Mouse (Mus musculus) hindbrain, embryonic 11.5 days (tissue): ENCODE results near the gene Chac1. TPM values are rescaled to one million over a fixed set of nuclear protein-coding genes. Genes with fewer than 3 reads are reported as not detected.

Source experiments
- ATAC-seq: fragments of 200-750 bp; cut with Nextera tagmentation; 2 replicates; pipeline ENCODE4 v1.8.0; 2017; ENCODE audit warnings: mild to moderate bottlenecking, moderate TSS enrichment, moderate library complexity; ENCODE audit not compliant: low FRiP score
- DNase-seq: peaks from one replicate; pipeline ENCODE4 v3.0.0-alpha.2; 2015; ENCODE audit warnings: low spot score
- H3K27ac ChIP-seq: fragments of 300-500 bp; sonication (generic); 2 replicates; pipeline ENCODE4 v1.5.1; 2014; ENCODE audit warnings: mild to moderate bottlenecking, low read depth, low read length
- H3K27me3 ChIP-seq: fragments of 300-500 bp; sonication (generic); 2 replicates; pipeline ENCODE4 v1.6.1; 2014; ENCODE audit warnings: mild to moderate bottlenecking, low read length, moderate library complexity, mixed read lengths; ENCODE audit not compliant: control insufficient read depth, insufficient read depth
- H3K36me3 ChIP-seq: fragments of 300-500 bp; sonication (generic); 2 replicates; pipeline ENCODE4 v1.6.1; 2014; ENCODE audit warnings: mild to moderate bottlenecking, low read length, moderate library complexity, mixed read lengths; ENCODE audit not compliant: control insufficient read depth, insufficient read depth
- H3K4me1 ChIP-seq: fragments of 300-500 bp; sonication (generic); replicated peaks from 2 replicates; pipeline ENCODE4 v1.6.1; 2014; ENCODE audit warnings: low read length, mixed read lengths; ENCODE audit not compliant: control insufficient read depth, insufficient read depth
- H3K4me2 ChIP-seq: fragments of 300-500 bp; sonication (generic); replicated peaks from 2 replicates; pipeline ENCODE4 v1.6.1; 2014; ENCODE audit warnings: mild to moderate bottlenecking, low read depth, low read length
- H3K4me3 ChIP-seq: fragments of 300-500 bp; sonication (generic); 2 replicates; pipeline ENCODE4 v1.5.1; 2014; ENCODE audit warnings: low read depth, low read length
- H3K9ac ChIP-seq: fragments of 300-500 bp; sonication (generic); 2 replicates; pipeline ENCODE4 v1.6.1; 2014; ENCODE audit warnings: low read depth, low read length
- H3K9me3 ChIP-seq: fragments of 300-500 bp; sonication (generic); 2 replicates; pipeline ENCODE4 v1.6.1; 2016; ENCODE audit warnings: low read length; ENCODE audit not compliant: control insufficient read depth
- WGBS: fragments of 180-500 bp; shearing (Covaris S2); extraction: QIAGEN DNeasy Blood & Tissue Kit; methylation state at CpG from one replicate; pipeline ENCODE4 v1.1.7; 2014; 5-methylcytosine and 5-hydroxymethylcytosine counted together
- polyA plus RNA-seq: library from polyadenylated mRNA; unstranded; fragments of >200 nt; fragmentation: Nextera tagmentation; extraction: Ambion mirVana; gene quantifications from 2 replicates; pipeline ENCODE4 v1.2.1, GENCODE M21; 2014

Gene Chac1
- polyA plus RNA-seq, 1 experiment from 2014 or later = 0.46 TPM

- no peak overlapping the region for H3K9ac ChIP-seq
- no peak for ATAC-seq
- no peak overlapping the region for H3K4me2 ChIP-seq
- H3K9me3 ChIP-seq = no peaks in the 10 kb centered on the region
- no peak overlapping the region for H3K27ac ChIP-seq
- no peak for DNase-seq
- H3K36me3 ChIP-seq = no peaks in the 10 kb centered on the region
- 71% methylated on average over 3 of the region's 3 CpGs for WGBS
- peaks cover 50% of the 10 kb centered on the region for H3K27me3 ChIP-seq
- H3K4me1 ChIP-seq = peaks cover 8% of the 10 kb centered on the region
- no peak overlapping the region for H3K4me3 ChIP-seq
These were observed 32.9 kb upstream of the Chac1 start for GRCm38 (mm10) chr2:119318043-119318710.

DNA sequence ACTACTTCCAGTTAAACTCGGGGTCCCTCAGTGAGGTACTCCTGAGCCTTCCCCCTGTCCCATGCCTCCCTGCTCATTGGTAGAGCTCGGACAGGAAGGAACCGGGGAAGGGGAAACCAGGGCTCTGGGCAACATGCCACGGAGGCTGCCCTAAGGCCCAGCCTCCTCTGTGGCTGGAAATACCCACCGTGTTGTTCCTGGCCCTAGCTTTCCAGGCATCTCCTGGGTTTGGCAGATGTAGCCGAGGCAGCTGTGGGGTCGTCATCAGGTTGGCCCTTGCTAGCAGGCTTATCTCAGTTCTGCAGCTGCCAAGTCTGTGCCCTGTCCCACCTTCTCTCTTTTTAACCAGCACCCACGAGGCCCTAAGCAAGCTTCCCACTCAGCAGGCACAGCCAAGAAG is 30.5 kb upstream of the Chac1 start:
- Histone ChIP-seq H3K27ac (no peak overlapping the region), H3K9ac (no peak overlapping the region), H3K4me2 (no peak overlapping the region), H3K4me3 (no peak overlapping the region), H3K36me3 (no peaks in the 10 kb centered on the region), H3K27me3 (peaks cover 70% of the 10 kb centered on the region), H3K9me3 (no peaks in the 10 kb centered on the region), H3K4me1 (peaks cover 8% of the 10 kb centered on the region)
- no peak for ATAC-seq
- no peak for DNase-seq
- WGBS = 69% methylated on average over 8 of the region's 8 CpGs

- no peaks in the 10 kb centered on the region for H3K36me3 ChIP-seq
- H3K4me3 ChIP-seq = peak overlapping the region; percentile 10
- no peaks in the 10 kb centered on the region for H3K9me3 ChIP-seq
- no peak overlapping the region for H3K9ac ChIP-seq
- H3K4me2 ChIP-seq = peak overlapping the region; percentile 35
- H3K27ac ChIP-seq = no peak overlapping the region; the same call in 1 of the 2 replicates
- ATAC-seq = peak; percentile 13; the same call in 1 of the 2 replicates
- peaks cover 84% of the 10 kb centered on the region for H3K27me3 ChIP-seq
- DNase-seq = peak; percentile 71
- H3K4me1 ChIP-seq = peaks cover 17% of the 10 kb centered on the region
- WGBS = 2% methylated on average over 44 of the region's 48 CpGs
These were observed 29.1 kb upstream of the Chac1 start for GRCm38 (mm10) chr2:119321771-119322586.

DNA sequence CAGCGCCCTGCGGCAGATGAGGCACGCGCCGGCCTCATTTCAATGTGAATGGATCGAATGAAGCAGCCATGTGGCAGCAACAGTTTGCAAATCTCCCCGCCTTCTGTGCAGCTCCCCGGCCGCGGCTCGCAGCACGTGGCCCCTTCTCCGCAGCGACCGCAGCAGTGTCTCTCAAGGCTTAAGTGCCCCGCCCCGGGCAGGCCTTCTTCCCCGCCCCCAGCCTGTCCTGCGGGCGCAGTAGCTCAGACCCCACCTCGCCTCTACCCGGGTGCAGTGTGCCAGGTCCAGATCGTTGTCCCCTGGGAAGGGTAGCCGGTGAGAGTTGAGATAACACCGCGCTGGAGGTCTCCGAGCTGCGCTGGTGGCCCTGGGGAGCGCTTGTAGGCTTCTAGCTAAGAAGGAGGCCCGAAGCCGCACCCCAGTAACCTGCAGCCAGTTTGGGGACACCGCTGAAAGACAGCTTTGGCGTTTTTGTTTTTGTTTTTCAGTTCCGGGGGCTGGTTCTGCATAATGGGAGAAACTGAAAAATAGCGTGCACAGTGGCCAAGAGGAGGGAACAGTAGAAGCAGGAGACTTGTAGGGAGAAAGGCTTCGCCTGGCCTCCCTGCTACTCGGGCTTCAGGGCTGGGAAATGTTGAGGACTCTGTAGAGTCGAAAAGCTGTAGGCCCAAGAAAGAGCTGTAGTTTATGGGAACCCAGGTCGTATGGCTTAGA is 28.3 kb upstream of the Chac1 start:
- Histone ChIP-seq H3K4me2 (peak overlapping the region; percentile 35), H3K27me3 (peaks cover 89% of the 10 kb centered on the region), H3K9me3 (no peaks in the 10 kb centered on the region), H3K4me3 (peak overlapping the region; percentile 10), H3K36me3 (no peaks in the 10 kb centered on the region), H3K27ac (no peak overlapping the region), H3K4me1 (peaks cover 17% of the 10 kb centered on the region), H3K9ac (no peak overlapping the region)
- 1% methylated on average over 38 of the region's 39 CpGs for WGBS
- DNase-seq (peak; percentile 80), ATAC-seq (peak; percentile 65)

DNA sequence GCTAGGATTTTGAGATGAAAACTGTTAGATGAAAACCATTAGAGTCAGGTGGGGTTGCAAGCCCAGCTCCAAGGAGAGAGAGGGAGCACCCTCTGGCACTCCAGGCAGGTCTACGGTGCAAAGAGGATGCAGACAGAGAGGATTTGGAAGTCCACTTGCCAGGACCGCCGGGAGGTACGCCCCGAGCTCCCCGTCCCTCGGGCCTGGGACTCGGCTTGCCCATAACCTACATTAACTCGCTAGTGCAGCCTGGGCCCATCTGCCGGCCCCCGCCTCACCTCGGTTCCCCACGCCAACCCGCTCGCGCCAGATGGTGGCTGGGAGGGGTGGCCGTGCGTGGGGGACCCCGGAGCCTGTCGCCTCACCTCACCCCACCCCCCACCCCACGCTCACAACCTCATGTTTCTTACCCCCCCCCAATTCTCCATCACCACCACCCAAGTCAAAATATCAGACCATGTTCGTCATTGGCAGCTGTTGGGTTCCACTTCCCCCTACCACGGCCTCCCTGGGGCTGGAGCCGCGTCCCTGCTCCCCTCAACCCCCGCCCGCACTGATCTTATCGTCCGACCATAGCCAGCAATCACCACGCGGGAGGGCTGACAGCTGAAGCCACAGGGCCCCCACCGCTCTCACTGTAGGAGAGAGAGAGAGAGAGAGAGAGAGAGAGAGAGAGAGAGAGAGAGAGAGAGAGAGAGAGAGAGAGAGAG is 27.0 kb upstream of the Chac1 start:
- H3K36me3 ChIP-seq = no peaks in the 10 kb centered on the region
- peak overlapping the region; percentile 13; the same call in 1 of the 2 replicates for H3K4me3 ChIP-seq
- under 1% methylated on average over 31 of the region's 32 CpGs for WGBS
- peaks cover 17% of the 10 kb centered on the region for H3K4me1 ChIP-seq
- H3K9ac ChIP-seq = no peak overlapping the region
- DNase-seq (peak; percentile 35), ATAC-seq (no peak)
- peaks cover 93% of the 10 kb centered on the region for H3K27me3 ChIP-seq
- H3K9me3 ChIP-seq = no peaks in the 10 kb centered on the region
- peak overlapping the region; percentile 18; the same call in 1 of the 2 replicates for H3K4me2 ChIP-seq
- H3K27ac ChIP-seq = no peak overlapping the region

GRCm38 (mm10) chr2:119324576-119325318 is 26.3 kb upstream of the Chac1 start:
- Histone ChIP-seq H3K4me2 (peak overlapping the region; percentile 25), H3K27ac (no peak overlapping the region), H3K4me3 (peak overlapping the region; percentile 13; the same call in 1 of the 2 replicates), H3K36me3 (no peaks in the 10 kb centered on the region), H3K27me3 (peaks cover 94% of the 10 kb centered on the region), H3K9me3 (no peaks in the 10 kb centered on the region), H3K9ac (no peak overlapping the region), H3K4me1 (peaks cover 17% of the 10 kb centered on the region)
- WGBS = under 1% methylated on average over 32 of the region's 32 CpGs
- no peak for ATAC-seq
- DNase-seq = no peak

- Histone ChIP-seq H3K9ac (0 out of 2 replicates have a peak within 1 kb of the TSS, but pooled peaks have one; percentile 11), H3K9me3 (no peaks in the 10 kb centered on the region), H3K4me1 (peaks cover 17% of the 10 kb centered on the region), H3K36me3 (no peaks in the 10 kb centered on the region), H3K4me3 (peak within 1 kb of the TSS; percentile 40), H3K27ac (no peak within 1 kb of the TSS), H3K4me2 (peak within 1 kb of the TSS; percentile 50), H3K27me3 (peaks cover 95% of the 10 kb centered on the region)
- WGBS = under 1% methylated on average over 33 of the region's 33 CpGs
- DNase-seq (peak; percentile 61), ATAC-seq (peak; percentile 15; the same call in 1 of the 2 replicates)
These were observed 25.4 kb upstream of the Chac1 start, which contains the start of gene Dll4 for GRCm38 (mm10) chr2:119325568-119326143. TSS of gene Dll4 (plus strand) at chr2:119325784.
